Mouse (Mus musculus): ENCODE measurements around the gene Reps2. TPM values are rescaled to one million over a fixed set of nuclear protein-coding genes. Genes with fewer than 3 reads are reported as not detected.

Reps2 gene
- polyA plus RNA-seq, 3 experiments from 2014 or later, result not detected

DNA sequence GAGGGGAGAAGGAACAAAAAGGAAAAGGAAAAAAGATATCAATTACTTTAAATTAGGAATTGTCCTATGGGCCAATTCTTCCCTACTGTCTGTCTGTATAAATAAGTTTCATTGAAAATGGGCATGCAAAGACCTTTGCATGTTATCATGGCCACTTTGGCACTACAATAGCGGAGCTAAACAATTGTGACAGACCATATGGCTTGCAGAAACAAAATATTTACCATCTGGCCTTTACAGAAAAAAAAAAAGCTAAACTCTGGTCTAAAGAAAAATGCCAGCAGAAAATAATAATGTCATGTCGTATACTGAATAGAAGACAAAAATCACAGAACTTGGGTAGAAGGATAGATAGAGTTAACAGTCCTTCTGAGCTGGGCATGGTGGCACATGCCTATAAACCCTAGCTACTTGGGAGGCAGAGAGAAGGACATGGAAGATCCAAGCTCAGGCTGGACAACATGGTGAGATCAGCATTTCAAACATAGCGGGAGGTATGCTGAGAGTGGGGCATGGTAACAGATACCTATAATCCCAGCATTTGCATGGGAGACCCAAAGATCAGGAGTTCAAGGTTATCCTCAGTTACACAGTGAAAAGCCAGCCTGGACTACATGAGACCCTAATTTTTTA lies 54.2 kb downstream of the Reps2 start:
- ATAC-seq, result no peak

DNA sequence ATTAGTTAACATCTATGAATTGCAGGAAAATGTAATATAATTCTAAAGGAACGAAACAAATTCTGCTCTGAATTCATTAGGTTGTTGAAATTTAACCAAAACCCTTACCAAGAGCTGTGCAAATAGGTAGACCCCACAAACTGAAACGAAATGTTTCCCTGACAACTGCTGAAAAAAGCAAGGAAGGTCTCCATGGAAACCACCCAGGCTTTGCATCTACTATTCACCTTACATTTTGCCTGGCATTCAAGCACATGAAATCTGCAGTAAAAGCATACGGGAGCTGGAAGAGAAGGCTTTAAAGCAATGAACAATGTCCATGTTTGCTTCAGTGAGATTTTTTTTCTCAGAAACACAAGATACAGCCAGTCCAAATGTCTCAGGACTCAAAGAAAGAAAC lies 59.1 kb downstream of the Reps2 start:
- no peak for ATAC-seq

- ATAC-seq, result no peak
These were observed 62.9 kb downstream of the Reps2 start for GRCm38 (mm10) chrX:162580521-162580920.

DNA sequence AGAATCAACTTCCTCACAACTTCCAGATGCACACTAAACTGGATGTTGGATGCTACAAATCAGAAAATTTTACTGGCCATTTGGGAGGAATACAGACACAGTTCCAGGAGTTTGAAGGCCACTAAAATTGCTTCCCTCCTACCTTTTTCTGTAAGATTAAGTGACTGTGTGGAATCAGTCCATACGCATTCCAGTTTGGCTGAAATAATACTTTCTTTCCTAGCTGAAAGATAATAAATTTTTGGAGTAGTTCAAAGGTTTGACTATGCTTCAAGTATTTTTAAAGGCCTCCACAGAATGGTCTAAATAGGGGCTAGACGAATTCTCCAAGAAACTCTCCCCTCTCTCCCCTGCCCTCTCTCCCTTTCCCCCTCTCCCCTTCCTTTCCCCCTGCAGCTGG lies 75.0 kb downstream of the Reps2 start:
- no peak for ATAC-seq

GRCm38 (mm10) chrX:162565501-162565900 lies 77.9 kb downstream of the Reps2 start:
- no peak for ATAC-seq

GRCm38 (mm10) chrX:162556459-162556841 lies 87.0 kb downstream of the Reps2 start:
- no peak for ATAC-seq

DNA sequence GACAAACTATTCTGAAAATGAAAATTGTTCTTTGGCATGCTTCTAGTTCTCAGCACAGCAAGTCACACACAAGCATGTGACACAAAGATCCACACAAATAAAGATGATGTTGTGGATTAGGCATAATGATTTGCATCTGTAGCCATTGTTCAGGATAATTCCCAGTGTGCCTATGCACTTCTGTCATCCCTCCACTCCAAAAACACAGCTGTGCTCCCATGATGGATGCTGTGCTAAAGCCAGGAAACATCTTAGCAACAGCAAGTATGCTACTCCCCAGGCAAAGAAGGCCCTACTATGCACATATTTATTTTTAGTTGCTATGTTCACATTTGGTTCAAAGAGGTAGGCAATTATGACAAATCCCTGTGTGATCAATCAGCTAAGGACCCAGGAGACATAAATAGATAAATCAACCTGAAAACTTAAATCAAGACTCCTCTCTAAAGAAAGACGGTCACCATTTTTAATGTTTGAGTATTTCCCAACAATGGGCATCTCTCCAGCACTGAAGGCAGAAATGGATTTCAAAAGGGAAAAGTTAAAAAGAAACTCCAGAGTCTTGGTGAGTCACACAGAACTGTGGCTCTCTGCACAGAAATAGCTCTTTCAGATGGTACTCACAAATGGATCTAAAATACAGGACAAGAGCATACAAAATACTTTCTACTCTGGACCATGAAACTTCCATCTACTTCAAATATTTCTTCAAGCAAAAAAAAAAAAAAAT lies 87.6 kb downstream of the Reps2 start:
- no peak for ATAC-seq

GRCm38 (mm10) chrX:162554513-162554912 lies 88.9 kb downstream of the Reps2 start:
- ATAC-seq, result no peak

GRCm38 (mm10) chrX:162552383-162552782 lies 91.1 kb downstream of the Reps2 start:
- no peak for ATAC-seq

GRCm38 (mm10) chrX:162545037-162545436 lies 98.4 kb downstream of the Reps2 start:
- ATAC-seq, result no peak

GRCm38 (mm10) chrX:162542576-162543227 lies 100.7 kb downstream of the Reps2 start:
- no peak for ATAC-seq

- ATAC-seq, result no peak
These were observed 101.5 kb downstream of the Reps2 start for GRCm38 (mm10) chrX:162541961-162542360.

- no peak for ATAC-seq
These were observed 112.4 kb downstream of the Reps2 start for GRCm38 (mm10) chrX:162531016-162531415.

DNA sequence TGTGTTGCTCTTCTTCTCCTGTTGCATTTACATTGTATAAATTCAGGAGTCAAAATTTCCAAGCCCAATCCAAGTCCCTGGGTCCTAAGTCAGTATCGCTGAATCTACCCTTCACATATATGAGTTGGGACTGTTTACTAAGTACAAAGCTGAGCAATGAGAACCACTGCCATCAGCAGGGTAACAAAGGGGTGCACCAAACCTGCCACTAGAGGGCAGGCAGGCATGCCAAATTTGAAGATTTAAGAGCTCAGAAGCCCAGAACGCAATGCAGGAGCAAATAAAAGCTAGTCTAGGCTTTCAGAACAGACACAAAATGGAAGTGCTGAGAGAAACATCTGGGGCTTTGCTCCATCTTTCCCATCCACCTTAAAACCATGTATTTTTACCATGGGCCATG lies 116.2 kb downstream of the Reps2 start:
- no peak for ATAC-seq

GRCm38 (mm10) chrX:162521831-162522514 lies 121.5 kb downstream of the Reps2 start:
- no peak for ATAC-seq

- ATAC-seq, result no peak
These were observed 122.3 kb downstream of the Reps2 start for GRCm38 (mm10) chrX:162521197-162521596.

- no peak for ATAC-seq
These were observed 123.1 kb downstream of the Reps2 start for GRCm38 (mm10) chrX:162520374-162520773.

DNA sequence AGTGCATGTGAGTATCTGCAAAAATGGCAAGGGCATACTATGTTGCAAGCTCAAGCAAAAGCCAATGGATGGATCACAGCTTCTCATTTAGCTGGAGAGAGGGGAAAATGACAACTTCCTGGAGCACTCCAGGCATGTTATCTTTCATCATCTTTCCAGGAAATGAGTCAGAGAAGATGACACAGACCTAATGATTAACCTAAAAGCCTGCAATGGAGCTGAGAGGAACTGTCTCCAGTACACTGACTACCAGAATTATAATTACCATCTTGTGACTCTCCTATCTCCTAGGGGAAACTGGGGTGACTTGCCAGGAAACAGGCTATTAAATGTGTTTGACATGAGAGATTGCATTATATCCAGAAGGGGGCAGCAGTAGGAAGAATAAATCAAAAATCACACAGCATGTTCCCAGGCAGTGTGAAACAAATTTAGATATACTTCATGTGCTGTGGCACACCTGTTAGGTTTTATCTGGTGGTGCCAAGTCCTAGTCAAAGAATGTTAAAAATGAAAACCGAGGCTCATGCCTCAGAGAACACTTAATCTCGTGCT lies 132.9 kb downstream of the Reps2 start:
- no peak for ATAC-seq

DNA sequence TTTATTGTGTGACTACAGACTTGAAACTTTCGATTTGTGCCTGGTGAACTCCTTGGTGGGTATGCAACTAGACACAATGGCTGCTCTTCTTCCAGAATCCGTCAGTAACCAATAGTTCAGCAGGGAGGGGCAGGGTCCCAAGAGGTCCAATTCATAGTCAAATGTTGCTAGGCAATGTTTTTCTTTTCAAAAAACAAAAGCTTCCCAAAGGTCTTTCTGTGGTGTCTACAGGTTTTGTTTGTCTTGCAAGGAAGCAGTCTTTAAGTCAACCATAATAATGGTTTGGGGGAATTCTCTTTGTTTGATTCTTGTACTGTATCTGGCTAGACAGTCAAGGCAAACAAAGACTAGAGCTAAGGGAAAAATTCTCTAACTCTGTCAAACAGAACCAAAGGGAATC lies 138.3 kb downstream of the Reps2 start:
- ATAC-seq, result no peak

DNA sequence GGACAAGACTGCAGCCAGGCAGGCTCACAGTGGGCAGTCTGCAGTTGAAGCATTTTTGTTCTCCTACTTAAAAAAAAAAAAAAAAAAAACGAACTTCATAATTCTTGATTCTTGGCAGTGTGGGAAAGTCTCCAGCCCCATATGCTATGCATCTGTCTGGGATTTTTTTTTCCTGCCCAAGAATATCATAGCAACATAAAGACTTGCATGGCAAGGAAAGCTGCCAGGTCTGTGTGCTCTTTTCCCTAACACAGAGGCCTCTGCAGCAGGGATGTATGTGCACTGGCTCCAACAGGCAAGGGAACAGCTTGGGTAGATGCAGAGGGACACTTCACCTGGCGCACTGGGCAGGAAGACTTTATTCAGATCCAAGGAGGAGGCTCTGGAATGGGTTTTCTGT lies 140.0 kb downstream of the Reps2 start:
- ATAC-seq, result no peak

DNA sequence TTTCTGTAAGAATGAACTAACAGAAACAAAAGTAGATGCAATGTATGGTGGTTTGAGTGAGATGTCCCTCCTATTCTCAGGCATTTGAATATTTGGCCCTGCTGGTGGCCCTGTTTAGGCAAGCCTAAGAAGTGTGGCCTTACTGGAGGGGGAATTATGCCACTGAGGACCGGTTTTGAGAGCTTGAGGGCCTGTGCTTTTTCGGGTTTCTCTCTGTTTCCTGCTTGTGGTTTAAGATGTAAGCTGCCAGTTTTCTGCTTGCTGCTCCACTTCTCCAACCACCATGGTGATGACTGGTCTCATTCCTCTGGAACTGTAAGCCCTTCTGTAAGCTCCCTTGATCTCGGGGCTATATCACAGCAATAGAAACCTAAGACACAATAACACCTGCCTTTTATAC lies 142.5 kb downstream of the Reps2 start:
- no peak for ATAC-seq

GRCm38 (mm10) chrX:162496485-162496884 lies 147.0 kb downstream of the Reps2 start:
- no peak for ATAC-seq

- ATAC-seq, result no peak
These were observed 154.8 kb downstream of the Reps2 start for GRCm38 (mm10) chrX:162488630-162489029.

Data from inflammation-experienced regulatory T-cells, adult 6 months (primary cell).